Comparison of ENCODE assay signal across 8 mouse cellular contexts in genomic region chrX:11493526-11494245, GRCm38 (mm10).
A peak's percentile ranks its signal among the peaks of the same experiment; 100 is the strongest.
DNase-seq lines count a peak whose midpoint lies in the region; ATAC-seq and TF ChIP-seq lines count a peak whose summit lies in the region.

No protein-coding gene starts in this region.

- peak overlapping the region; percentile 48 for H3K4me2 ChIP-seq in limb, embryonic 14.5 days (replicated peaks; ENCODE audit: low read depth, low read length, severe bottlenecking)
- peak overlapping the region; percentile 38 for H3K4me2 ChIP-seq in stomach, embryonic 14.5 days (replicated peaks; ENCODE audit: low read depth, low read length)

- 0 out of 2 replicates have a peak, but pooled peaks have one; percentile 23 for ATAC-seq in limb, embryonic 14.5 days (ENCODE audit: low FRiP score, low read depth)
- ATAC-seq in stomach, embryonic 14.5 days (ENCODE audit: insufficient number of reproducible peaks, insufficient read depth, low FRiP score, low read depth), result 0 out of 2 replicates have a peak, but pooled peaks have one; percentile 23

- H3K4me3 ChIP-seq in limb, embryonic 14.5 days (replicated peaks; ENCODE audit: low read length), result peak overlapping the region; percentile 16
- no peak overlapping the region; the same call in 1 of the 2 replicates for H3K4me3 ChIP-seq in stomach, embryonic 14.5 days (ENCODE audit: low read depth, low read length)

- H3K36me3 ChIP-seq in limb, embryonic 14.5 days (ENCODE audit: control insufficient read depth, insufficient read depth, low read length), result no peaks in the 10 kb centered on the region
- no peaks in the 10 kb centered on the region for H3K36me3 ChIP-seq in stomach, embryonic 14.5 days (ENCODE audit: control insufficient read depth, insufficient read depth, low read length)

- 28% methylated on average over 19 of the region's 19 CpGs for WGBS in limb, embryonic 14.5 days
- WGBS in stomach, embryonic 14.5 days, result 32% methylated on average over 19 of the region's 19 CpGs

- no peaks in the 10 kb centered on the region for H3K9me3 ChIP-seq in limb, embryonic 14.5 days (ENCODE audit: control insufficient read depth, low read length)
- H3K9me3 ChIP-seq in stomach, embryonic 14.5 days (ENCODE audit: control insufficient read depth, low read depth, low read length), result no peaks in the 10 kb centered on the region

- DNase-seq in adrenal gland, adult 2 months, result peak; percentile 8
- no peak for DNase-seq in adrenal gland, postnatal 36 days
- DNase-seq in right cerebral cortex, postnatal 4 days, result peak; percentile 27
- DNase-seq in right cerebral cortex, adult 2 months (ENCODE audit: low spot score in 2 of 2), result no peak
- DNase-seq in limb, embryonic 14.5 days (ENCODE audit: low spot score), result no peak
- no peak for DNase-seq in thymus, adult 18-20 months
- no peak for DNase-seq in thymus, postnatal 25 days

- H3K9ac ChIP-seq in limb, embryonic 14.5 days (ENCODE audit: low read depth, low read length, severe bottlenecking), result peak overlapping the region; percentile 34; the same call in 1 of the 2 replicates
- H3K9ac ChIP-seq in stomach, embryonic 14.5 days (replicated peaks; ENCODE audit: low read depth, low read length), result no peak overlapping the region

- TF ChIP-seq POLR2A in limb, embryonic 14.5 days (IDR thresholded peaks at IDR 0.05; ENCODE audit: borderline replicate concordance, extremely low read depth, insufficient read depth, insufficient read length), result no peak

- H3K4me1 ChIP-seq in limb, embryonic 14.5 days (ENCODE audit: control insufficient read depth, insufficient read depth, low read length), result peaks cover 17% of the 10 kb centered on the region; the same call in 1 of the 2 replicates
- H3K4me1 ChIP-seq in stomach, embryonic 14.5 days (ENCODE audit: control insufficient read depth, insufficient read depth, low read length), result no peaks in the 10 kb centered on the region; the same call in 1 of the 2 replicates

- no peaks in the 10 kb centered on the region for H3K27me3 ChIP-seq in limb, embryonic 14.5 days (ENCODE audit: control insufficient read depth, insufficient read depth, low read length)
- H3K27me3 ChIP-seq in stomach, embryonic 14.5 days (ENCODE audit: control insufficient read depth, insufficient read depth, low read length), result no peaks in the 10 kb centered on the region

- H3K27ac ChIP-seq in limb, embryonic 14.5 days (replicated peaks; ENCODE audit: low read depth, low read length), result no peak overlapping the region
- H3K27ac ChIP-seq in stomach, embryonic 14.5 days (ENCODE audit: low read length), result peak overlapping the region; percentile 69; the same call in 1 of the 2 replicates

Comparison
In these comparisons a context has a peak if more than half of its experiments do, and no peak if none do; other contexts are left out.
1. DNase-seq: peak in adrenal gland, adult 2 months (single experiment) and right cerebral cortex, postnatal 4 days (single experiment); none in adrenal gland, postnatal 36 days (0 of 2), right cerebral cortex, adult 2 months (0 of 2), limb, embryonic 14.5 days (single experiment), thymus, adult 18-20 months (0 of 2) and thymus, postnatal 25 days (single experiment).